Mouse (Mus musculus): Measurements from ENCODE around the gene Tdrd12. TPM values are rescaled to one million over a fixed set of nuclear protein-coding genes. Genes with fewer than 3 reads are reported as not detected.

Tdrd12 gene
- polyA plus RNA-seq, 1 experiment from 2014 or later: 0.53 TPM

DNA sequence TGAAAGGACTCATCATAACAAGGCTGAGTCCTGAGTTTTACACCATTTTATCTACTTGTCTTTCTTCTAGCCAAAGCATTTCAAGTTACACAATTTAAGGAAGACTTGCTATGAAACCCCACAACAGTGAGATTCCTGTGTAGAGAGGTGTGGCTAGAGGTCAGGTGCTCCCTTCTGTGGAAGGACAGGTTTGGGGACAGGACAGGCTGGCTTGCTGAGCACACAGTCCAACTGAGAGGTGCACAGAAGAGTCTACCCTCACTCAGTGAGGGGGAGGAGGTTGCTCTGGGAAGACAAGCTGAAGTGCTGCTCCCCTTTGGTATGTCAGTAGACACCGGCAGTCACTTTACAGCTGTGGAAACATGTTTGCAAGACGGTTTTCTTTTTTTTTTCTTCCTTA is 61.1 kb downstream of the Tdrd12 start:
- ATAC-seq (ENCODE audit: low FRiP score, low read depth): no peak
- H3K9me3 ChIP-seq: no peaks in the 10 kb centered on the region
- H3K36me3 ChIP-seq: no peaks in the 10 kb centered on the region
- 89% methylated on average over 2 of the region's 2 CpGs for WGBS
- H3K27ac ChIP-seq: no peak overlapping the region
- no peak overlapping the region for H3K4me2 ChIP-seq (replicated peaks)
- H3K4me3 ChIP-seq: no peak overlapping the region
- no peaks in the 10 kb centered on the region for H3K27me3 ChIP-seq (replicated peaks)
- no peaks in the 10 kb centered on the region for H3K4me1 ChIP-seq
- H3K9ac ChIP-seq: no peak overlapping the region

DNA sequence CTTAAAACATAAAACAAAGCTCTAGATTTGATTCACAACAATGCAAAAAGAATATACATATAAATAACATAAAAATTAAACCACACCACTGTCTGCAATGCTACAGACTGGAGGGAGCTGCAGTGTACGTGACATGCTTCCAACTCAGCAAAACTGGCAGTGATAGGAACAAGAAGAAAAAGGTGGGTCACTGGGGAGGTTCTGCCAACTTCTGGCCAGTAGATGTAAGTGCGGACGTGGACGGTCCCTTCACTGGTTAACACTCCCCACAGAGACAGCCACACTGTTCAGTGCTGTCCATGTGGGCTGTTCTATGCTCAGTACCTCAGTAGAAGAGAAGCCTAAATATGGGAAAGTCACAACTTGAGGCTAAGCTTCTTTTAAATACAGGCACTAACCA is 66.8 kb downstream of the Tdrd12 start:
- H3K36me3 ChIP-seq: no peaks in the 10 kb centered on the region
- no peaks in the 10 kb centered on the region for H3K9me3 ChIP-seq
- no peak overlapping the region for H3K4me3 ChIP-seq
- no peak overlapping the region for H3K27ac ChIP-seq
- 53% methylated on average over 4 of the region's 4 CpGs for WGBS
- no peak overlapping the region for H3K9ac ChIP-seq
- no peak for ATAC-seq (ENCODE audit: low FRiP score, low read depth)
- H3K4me1 ChIP-seq: no peaks in the 10 kb centered on the region
- H3K4me2 ChIP-seq (replicated peaks): no peak overlapping the region
- no peaks in the 10 kb centered on the region for H3K27me3 ChIP-seq (replicated peaks)

DNA sequence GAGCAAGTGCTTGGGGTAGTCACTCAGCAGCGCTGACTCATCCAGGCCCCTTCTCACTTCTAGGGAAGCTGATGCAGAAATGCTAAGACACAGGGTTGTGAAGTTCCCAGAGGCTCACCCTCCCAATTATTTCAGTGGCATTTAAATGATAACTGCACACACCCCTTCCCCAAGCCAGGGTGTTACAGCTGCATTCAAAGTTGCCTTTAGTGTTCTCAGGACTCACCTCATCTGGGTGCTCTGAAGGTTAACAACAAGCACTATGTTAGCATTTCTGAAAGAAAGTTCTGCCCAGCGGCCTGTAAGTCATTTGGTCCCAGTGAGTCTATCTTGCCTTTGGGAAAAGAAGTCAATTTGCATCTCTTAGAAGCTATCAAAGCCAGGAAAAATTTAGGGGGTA is 69.7 kb downstream of the Tdrd12 start:
- WGBS: 49% methylated on average over 2 of the region's 2 CpGs

DNA sequence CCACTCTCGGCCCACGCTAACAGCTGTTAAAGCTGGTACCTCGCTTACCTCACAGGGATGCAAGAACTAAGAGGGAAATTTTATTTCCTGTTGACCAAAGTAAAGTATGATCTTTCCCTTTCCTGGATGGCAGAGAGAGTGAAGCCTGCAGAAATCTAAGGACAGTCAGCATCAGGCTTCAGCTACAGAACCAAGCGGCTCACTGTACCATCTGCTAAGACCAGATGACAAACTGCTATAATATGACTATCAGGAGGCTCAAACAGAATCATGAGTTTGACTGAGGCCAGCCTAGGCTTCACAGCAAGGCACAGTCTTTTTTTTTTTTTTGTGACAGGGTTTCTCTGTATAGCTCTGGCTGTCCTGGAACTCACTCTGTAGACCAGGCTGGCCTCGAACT is 72.5 kb downstream of the Tdrd12 start:
- WGBS: 93% methylated on average over 5 of the region's 5 CpGs

More for the DNA sequence above, 69.7 kb downstream of the Tdrd12 start:
- no peaks in the 10 kb centered on the region for H3K27me3 ChIP-seq (replicated peaks)
- H3K9ac ChIP-seq: no peak overlapping the region
- no peaks in the 10 kb centered on the region for H3K9me3 ChIP-seq
- H3K4me3 ChIP-seq: no peak overlapping the region
- H3K4me2 ChIP-seq (replicated peaks): no peak overlapping the region
- H3K4me1 ChIP-seq: no peaks in the 10 kb centered on the region
- no peak overlapping the region for H3K27ac ChIP-seq
- no peaks in the 10 kb centered on the region for H3K36me3 ChIP-seq
- ATAC-seq (ENCODE audit: low FRiP score, low read depth): no peak

DNA sequence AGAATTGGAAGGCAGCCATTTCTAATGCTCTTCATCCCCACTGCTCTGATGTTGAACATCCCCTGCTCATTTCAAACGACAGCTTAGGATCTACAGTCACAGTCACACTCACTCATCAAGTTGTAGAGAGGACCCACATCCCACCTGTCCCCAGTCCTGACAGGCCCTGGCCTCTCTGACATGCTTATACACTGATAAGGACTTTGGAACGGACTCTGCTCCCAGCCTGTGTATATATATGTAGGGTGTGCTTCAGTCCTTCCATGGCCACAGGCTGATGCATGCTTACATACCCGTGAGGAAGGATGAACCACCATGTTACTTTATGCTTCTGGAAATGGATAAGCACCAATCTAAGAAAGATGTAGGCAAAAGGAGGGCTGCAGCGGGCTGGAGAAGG is 76.6 kb downstream of the Tdrd12 start:
- Histone ChIP-seq H3K27ac (no peak overlapping the region), H3K36me3 (no peaks in the 10 kb centered on the region), H3K4me1 (no peaks in the 10 kb centered on the region), H3K9ac (no peak overlapping the region), H3K4me2 (replicated peaks) (no peak overlapping the region), H3K9me3 (no peaks in the 10 kb centered on the region), H3K4me3 (no peak overlapping the region), H3K27me3 (replicated peaks) (no peaks in the 10 kb centered on the region)
- 87% methylated on average over 4 of the region's 4 CpGs for WGBS
- no peak for ATAC-seq (ENCODE audit: low FRiP score, low read depth)

More for the DNA sequence above, 72.5 kb downstream of the Tdrd12 start:
- H3K4me3 ChIP-seq: no peak overlapping the region
- H3K27me3 ChIP-seq (replicated peaks): no peaks in the 10 kb centered on the region
- no peak overlapping the region for H3K4me2 ChIP-seq (replicated peaks)
- H3K36me3 ChIP-seq: no peaks in the 10 kb centered on the region
- no peaks in the 10 kb centered on the region for H3K9me3 ChIP-seq
- no peak for ATAC-seq (ENCODE audit: low FRiP score, low read depth)
- H3K4me1 ChIP-seq: no peaks in the 10 kb centered on the region
- no peak overlapping the region for H3K9ac ChIP-seq
- H3K27ac ChIP-seq: no peak overlapping the region

DNA sequence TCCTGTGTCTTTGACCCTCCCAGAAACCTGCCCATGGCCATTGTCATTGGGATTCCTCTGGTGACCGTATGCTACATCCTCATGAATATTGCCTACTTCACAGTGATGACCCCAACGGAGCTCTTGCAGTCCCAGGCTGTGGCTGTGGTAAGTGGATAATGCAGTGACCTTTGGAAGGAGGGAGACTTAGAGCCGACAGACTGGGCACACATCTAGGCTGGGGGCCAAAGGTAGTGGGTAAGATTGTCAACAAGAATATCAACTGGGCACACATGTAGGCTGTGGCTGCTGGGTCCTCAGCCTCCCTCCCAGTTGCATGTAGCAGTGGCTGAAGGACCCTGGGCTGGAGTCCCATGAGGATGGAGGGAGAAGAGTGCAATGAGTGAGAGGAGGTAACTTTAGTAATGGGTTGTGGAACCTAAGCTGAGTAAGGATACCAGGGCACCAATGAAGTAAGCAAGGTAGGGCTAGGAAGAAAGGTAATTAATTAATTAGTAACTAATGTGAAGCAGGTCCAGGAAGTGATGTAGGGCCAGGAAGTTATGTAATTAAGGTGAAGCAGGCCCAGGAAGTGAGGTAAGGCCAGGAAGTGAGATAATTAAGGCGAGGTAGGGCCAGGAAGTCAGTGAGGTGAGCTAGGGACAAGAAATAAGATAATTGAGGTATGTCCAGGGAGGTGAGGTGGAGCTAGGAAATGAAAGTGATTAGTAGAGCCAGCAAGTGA is 81.3 kb downstream of the Tdrd12 start:
- Histone ChIP-seq H3K4me2 (replicated peaks) (no peak overlapping the region), H3K4me3 (no peak overlapping the region), H3K4me1 (no peaks in the 10 kb centered on the region), H3K36me3 (no peaks in the 10 kb centered on the region), H3K9ac (no peak overlapping the region), H3K27ac (no peak overlapping the region), H3K9me3 (no peaks in the 10 kb centered on the region), H3K27me3 (replicated peaks) (no peaks in the 10 kb centered on the region)
- no peak for ATAC-seq (ENCODE audit: low FRiP score, low read depth)
- 81% methylated on average over 4 of the region's 4 CpGs for WGBS

DNA sequence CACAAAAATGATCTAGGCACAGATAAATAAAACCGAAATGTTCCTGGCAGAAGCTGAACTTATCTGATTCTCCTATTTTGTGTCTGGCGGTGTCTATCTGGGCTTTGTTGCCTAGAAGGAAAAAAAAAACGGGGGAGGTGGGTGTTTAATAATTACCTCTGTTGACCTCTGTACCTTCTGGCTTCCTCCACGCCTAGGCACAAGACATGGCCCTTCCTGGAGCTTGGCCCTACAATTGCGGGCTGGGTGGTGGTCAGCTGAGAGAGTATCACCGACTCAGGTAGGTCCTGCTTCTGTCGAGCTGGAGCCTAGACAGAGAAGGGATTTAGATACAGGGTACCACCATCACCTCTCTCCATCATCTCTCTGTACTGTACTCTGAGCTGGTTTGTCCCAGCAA is 88.7 kb downstream of the Tdrd12 start:
- Histone ChIP-seq H3K4me1 (no peaks in the 10 kb centered on the region), H3K36me3 (no peaks in the 10 kb centered on the region), H3K27ac (no peak overlapping the region), H3K9ac (no peak overlapping the region), H3K9me3 (no peaks in the 10 kb centered on the region), H3K27me3 (replicated peaks) (0 out of 2 replicates have a peak, but pooled peaks cover 5% of the 10 kb centered on the region), H3K4me2 (replicated peaks) (no peak overlapping the region), H3K4me3 (no peak overlapping the region)
- 81% methylated on average over 7 of the region's 7 CpGs for WGBS
- no peak for ATAC-seq (ENCODE audit: low FRiP score, low read depth)

DNA sequence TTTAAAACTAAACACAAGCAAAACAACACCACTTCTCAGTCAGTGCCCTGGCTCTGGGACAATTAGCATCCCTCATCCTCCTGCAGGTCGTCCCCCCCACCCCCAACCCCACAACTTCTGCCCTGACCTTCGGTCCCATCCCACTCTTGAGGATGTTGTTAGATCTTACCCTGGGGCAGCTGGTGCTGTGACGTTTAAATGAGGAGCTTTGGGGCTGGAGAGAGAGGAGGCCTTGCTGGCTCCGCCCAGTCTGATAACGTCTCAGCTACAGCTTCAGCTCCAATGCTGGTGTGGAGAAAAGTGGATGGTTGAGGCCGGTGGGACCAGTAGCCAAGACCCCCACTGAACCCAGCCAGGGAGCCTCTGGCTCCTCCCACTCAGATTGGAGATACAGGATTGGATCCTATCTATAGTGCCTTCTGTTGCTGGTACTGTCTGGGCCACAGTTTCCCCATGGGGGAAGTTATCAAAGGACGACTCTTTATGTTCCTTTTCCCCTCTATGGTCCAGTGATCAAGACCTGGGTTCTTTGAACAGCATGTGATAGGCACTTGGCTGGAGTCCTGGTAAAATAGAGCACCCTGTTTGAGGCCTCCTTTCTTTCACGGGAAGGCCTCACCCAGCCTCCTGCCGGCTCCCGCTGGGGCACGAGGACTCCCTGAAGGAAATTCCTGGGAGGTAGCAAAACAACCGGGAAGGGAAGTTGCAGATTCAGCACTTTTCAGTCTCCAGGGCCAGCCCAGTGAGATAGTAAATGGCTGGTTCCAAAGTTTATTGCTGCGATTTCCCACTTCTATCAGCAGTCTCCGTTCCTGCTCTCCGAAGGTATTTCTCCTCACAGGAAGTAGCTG is 89.3 kb downstream of the Tdrd12 start, which contains the start of gene Slc7a9:
Slc7a9 (plus strand) TSS at position 801 of the 851 bp plus-strand sequence.
- no peak within 1 kb of the TSS for H3K9ac ChIP-seq

DNA sequence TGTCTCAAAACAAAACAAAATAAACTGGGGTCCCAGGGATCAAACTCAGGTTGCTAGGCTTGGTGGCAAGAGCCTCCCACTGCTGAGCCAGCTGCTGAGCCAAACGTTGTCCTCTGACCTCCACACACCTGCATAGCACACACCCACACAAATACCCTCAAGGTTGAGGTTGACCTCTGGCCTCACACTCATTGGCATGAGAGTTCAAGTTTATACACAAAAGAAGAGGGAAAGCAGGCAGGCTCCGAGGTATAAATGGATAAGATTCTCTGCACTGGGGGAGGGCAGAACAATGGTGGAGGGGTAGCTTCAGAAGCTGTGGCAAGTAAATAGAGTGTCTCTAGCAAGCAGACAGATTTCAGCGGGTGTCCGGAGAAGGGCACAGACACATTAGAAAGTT is 90.0 kb downstream of the Tdrd12 start:
- Histone ChIP-seq H3K4me2 (replicated peaks) (no peak overlapping the region), H3K9ac (no peak overlapping the region), H3K4me1 (no peaks in the 10 kb centered on the region), H3K9me3 (no peaks in the 10 kb centered on the region), H3K27ac (no peak overlapping the region), H3K27me3 (replicated peaks) (0 out of 2 replicates have a peak, but pooled peaks cover 5% of the 10 kb centered on the region), H3K4me3 (no peak overlapping the region), H3K36me3 (no peaks in the 10 kb centered on the region)
- 55% methylated on average over 4 of the region's 4 CpGs for WGBS
- ATAC-seq (ENCODE audit: low FRiP score, low read depth): no peak

More for the DNA sequence above, 89.3 kb downstream of the Tdrd12 start, which contains the start of gene Slc7a9:
- Histone ChIP-seq H3K27me3 (replicated peaks) (0 out of 2 replicates have a peak, but pooled peaks cover 5% of the 10 kb centered on the region), H3K4me3 (no peak within 1 kb of the TSS), H3K4me2 (replicated peaks) (no peak within 1 kb of the TSS), H3K9me3 (no peaks in the 10 kb centered on the region), H3K4me1 (no peaks in the 10 kb centered on the region), H3K27ac (no peak within 1 kb of the TSS), H3K36me3 (no peaks in the 10 kb centered on the region)
- ATAC-seq (ENCODE audit: low FRiP score, low read depth): no peak
- 28% methylated on average over 15 of the region's 15 CpGs for WGBS

DNA sequence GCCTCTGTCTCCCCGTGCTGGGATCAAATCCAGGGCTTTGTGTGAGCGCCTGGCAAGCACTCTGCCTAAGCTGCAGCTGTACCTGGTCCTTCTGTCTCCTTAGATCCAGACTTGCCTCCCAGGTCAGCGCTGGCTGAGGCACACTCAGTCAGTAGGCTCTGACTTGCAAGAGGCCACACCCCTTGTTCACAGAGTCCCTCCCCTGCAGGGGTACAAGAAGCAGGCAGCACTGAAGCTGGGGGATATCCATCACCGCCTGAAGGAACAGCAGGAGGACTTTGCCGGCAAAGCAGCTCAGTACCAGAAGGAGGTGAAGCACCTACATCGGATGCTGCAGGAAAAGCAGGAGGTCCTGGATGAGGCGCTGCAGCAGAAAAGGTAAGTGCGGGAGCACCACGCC is 102.3 kb downstream of the Tdrd12 start:
- Histone ChIP-seq H3K4me1 (no peaks in the 10 kb centered on the region), H3K27me3 (replicated peaks) (no peaks in the 10 kb centered on the region), H3K4me2 (replicated peaks) (no peak overlapping the region), H3K36me3 (peaks cover 78% of the 10 kb centered on the region), H3K4me3 (no peak overlapping the region), H3K9me3 (no peaks in the 10 kb centered on the region), H3K27ac (no peak overlapping the region), H3K9ac (no peak overlapping the region)
- ATAC-seq (ENCODE audit: low FRiP score, low read depth): no peak
- WGBS: 84% methylated on average over 9 of the region's 9 CpGs

DNA sequence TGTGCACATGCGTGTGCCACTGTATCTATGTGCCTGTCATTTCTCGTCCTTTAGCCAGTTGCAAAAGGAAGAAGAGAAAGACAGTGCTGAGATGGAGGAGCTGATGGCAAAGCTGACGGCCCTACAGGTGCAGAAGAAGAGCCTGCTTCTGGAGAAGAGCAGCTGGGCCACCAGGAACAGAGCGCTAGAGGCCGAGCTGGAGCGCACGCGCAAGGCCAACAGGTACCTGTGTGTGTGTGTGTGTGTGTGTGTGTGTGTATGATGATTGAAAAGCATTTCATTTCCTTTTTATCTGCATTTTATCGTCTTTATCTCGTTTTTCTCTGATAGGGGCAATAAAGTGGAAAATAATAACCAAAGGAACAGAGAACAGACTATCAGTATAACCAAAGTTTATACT is 109.4 kb downstream of the Tdrd12 start:
- no peaks in the 10 kb centered on the region for H3K27me3 ChIP-seq (replicated peaks)
- peaks cover 72% of the 10 kb centered on the region for H3K36me3 ChIP-seq
- H3K4me3 ChIP-seq: no peak overlapping the region
- ATAC-seq (ENCODE audit: low FRiP score, low read depth): no peak
- 95% methylated on average over 10 of the region's 10 CpGs for WGBS
- H3K4me1 ChIP-seq: no peaks in the 10 kb centered on the region
- no peak overlapping the region for H3K27ac ChIP-seq
- no peaks in the 10 kb centered on the region for H3K9me3 ChIP-seq
- no peak overlapping the region for H3K4me2 ChIP-seq (replicated peaks)
- H3K9ac ChIP-seq: no peak overlapping the region

DNA sequence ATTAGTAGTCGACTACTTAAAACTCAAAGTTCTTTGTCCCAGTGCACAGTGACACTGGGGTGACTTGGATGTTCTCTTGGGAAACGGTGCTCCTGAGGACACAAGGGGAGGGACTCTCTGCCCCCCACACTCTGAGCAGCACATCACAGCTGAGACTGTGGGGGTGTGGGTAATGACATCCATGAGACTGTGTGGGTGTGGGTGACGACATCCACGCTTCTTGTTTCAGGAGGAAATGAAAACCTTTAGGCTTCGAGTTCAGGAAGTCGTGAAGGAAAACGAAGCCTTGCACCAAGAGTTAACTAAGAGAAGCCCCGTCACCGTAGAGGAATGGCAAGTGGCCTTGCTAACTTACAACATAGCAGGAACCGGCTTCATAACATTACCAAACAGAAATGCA is 114.5 kb downstream of the Tdrd12 start:
- no peak for ATAC-seq (ENCODE audit: low FRiP score, low read depth)
- no peaks in the 10 kb centered on the region for H3K27me3 ChIP-seq (replicated peaks)
- H3K27ac ChIP-seq: no peak overlapping the region
- H3K9ac ChIP-seq: no peak overlapping the region
- no peaks in the 10 kb centered on the region for H3K4me1 ChIP-seq
- H3K9me3 ChIP-seq: no peaks in the 10 kb centered on the region
- no peak overlapping the region for H3K4me2 ChIP-seq (replicated peaks)
- peaks cover 75% of the 10 kb centered on the region for H3K36me3 ChIP-seq
- H3K4me3 ChIP-seq: no peak overlapping the region
- 94% methylated on average over 10 of the region's 10 CpGs for WGBS

All from neural tube, embryonic 12.5 days (tissue).